Mouse (Mus musculus) right cerebral cortex, adult 2 months (tissue): ENCODE results near the gene Med29.
"Not testable (repeated sequence)": the region's sequence is repeated elsewhere in the genome, so short reads cannot be mapped to it uniquely, and the experiment has no call there.

ENCODE experiments used
- DNase-seq, 2 experiments: peaks; one replicate each; pipeline ENCODE4 v3.0.0; 2021 to 2022; ENCODE audit warnings: low spot score in 2 of 2

The Med29 gene

GRCm38 (mm10) chr7:28398000-28398399, 5.5 kb upstream of the Med29 start:
- no peak for DNase-seq

DNA sequence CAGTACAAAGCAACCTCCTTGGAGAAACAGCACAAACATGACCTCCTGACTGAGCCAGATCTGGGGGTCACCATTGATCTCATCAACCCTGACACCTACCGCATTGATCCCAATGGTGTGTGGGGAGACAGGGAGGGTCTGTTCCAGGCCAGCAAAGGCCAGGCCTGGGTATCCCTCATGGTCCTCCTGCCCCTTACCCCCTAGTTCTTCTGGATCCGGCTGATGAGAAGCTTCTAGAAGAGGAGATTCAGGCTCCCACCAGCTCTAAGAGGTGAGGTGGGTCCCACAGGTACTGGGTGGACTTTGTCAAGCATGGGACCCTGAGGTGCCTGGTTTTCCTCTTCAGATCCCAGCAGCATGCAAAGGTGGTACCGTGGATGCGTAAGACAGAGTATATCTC, 2.9 kb upstream of the Med29 start:
- DNase-seq, result no peak

- no peak for DNase-seq
These were observed 904 bp upstream of the Med29 start for GRCm38 (mm10) chr7:28393272-28393951.

DNA sequence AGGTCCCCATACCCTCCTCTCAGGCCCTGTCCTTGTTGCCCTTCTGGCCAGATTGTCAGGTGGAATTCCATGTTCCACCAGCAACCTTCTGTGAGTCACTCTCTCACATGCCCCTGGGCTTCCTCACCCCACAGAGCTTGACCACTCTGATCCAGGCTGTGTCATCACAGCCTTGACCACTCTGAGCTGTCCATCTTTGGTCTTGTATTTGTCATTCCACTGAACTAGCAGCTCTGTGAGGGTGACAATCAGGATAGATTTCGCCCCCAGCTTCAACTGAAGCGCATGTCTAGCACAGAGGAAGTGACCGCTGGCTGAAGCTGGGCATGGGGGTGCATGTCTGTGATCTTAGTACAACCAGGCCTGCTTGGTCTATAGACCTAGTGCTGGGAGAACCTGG, 2.2 kb downstream of the Med29 start:
- DNase-seq, result no peak

GRCm38 (mm10) chr7:28387384-28387783, 5.1 kb downstream of the Med29 start:
- not testable (repeated sequence) for DNase-seq

GRCm38 (mm10) chr7:28386877-28387276, 5.6 kb downstream of the Med29 start:
- DNase-seq, result not testable (repeated sequence)

GRCm38 (mm10) chr7:28386462-28386861, 6.0 kb downstream of the Med29 start:
- DNase-seq, result peak; percentile 82

DNA sequence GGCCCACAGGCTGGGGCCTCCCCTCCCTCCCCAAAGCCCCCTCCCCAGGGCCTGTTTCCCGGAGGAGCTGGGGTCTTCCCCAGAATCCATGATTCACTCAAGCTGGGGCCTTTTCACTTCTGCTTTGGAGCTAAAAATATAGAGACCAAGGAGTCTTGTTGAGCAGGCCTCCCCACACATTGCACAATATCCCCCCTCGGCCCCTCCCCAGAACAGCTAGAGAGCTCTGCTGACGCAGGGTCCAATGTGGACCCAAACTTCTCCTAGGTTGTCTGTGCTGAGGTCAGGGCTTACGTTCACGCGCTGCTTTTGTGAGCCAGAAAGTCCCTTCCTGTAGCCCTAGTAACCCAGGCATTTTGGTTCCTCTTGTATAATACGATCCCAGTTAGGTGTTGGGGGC, 6.5 kb downstream of the Med29 start:
- no peak for DNase-seq

- no peak for DNase-seq
These were observed 7.3 kb downstream of the Med29 start for GRCm38 (mm10) chr7:28385196-28385595.

- no peak for DNase-seq
These were observed 8.3 kb downstream of the Med29 start for GRCm38 (mm10) chr7:28384162-28384561.

GRCm38 (mm10) chr7:28383606-28384005, 8.9 kb downstream of the Med29 start:
- no peak for DNase-seq

GRCm38 (mm10) chr7:28382981-28383396, 9.5 kb downstream of the Med29 start:
- DNase-seq, result peak; percentile 59 to 79

- peak in 1 of 2 experiments; percentile 55 for DNase-seq
These were observed 10.1 kb downstream of the Med29 start for GRCm38 (mm10) chr7:28382347-28382951.

GRCm38 (mm10) chr7:28381938-28382337, 10.6 kb downstream of the Med29 start:
- peak in 1 of 2 experiments; percentile 53 for DNase-seq

- DNase-seq, result no peak
These were observed 11.3 kb downstream of the Med29 start for GRCm38 (mm10) chr7:28381017-28381790.

DNA sequence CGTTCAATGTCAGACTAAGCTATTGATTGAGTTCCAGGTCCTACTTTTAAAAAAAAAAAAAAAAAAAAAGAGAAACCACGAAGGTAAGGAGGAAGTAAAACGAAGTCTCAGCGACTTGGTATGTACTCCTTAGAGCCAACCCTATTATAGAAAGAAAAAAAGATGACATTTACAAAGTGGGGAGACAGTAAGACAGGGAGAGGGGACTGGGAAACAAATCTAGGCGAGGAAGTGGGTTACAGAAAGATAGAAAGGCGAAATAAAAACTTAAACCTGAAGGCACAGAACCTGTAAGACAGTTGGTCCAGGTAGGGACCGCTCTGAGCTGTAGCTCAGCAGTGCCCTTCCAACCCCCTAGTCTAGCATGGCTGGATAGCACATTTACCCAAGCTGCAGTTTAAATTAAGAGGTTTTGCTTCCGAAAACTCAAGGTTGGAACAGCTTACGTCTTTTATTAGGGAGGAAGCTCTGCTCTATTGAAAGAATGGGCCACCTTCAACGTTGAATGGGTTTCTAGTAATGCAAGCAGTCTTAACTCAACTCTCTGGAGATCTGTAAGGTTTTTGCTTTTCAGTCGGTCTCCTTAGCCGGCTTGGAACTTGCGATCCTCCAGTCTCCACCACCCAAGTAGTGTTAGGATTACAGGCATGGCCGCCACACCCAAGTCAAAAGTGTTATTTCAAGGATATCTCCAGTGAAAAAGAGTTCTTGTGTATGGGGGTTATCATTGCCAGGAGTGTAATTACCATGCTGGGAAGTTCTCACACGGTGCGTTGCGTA, 12.1 kb downstream of the Med29 start, which contains the start of gene Zfp36:
Zfp36 (minus strand) TSS at position 17 of the 780 bp plus-strand sequence.
- DNase-seq, result no peak

DNA sequence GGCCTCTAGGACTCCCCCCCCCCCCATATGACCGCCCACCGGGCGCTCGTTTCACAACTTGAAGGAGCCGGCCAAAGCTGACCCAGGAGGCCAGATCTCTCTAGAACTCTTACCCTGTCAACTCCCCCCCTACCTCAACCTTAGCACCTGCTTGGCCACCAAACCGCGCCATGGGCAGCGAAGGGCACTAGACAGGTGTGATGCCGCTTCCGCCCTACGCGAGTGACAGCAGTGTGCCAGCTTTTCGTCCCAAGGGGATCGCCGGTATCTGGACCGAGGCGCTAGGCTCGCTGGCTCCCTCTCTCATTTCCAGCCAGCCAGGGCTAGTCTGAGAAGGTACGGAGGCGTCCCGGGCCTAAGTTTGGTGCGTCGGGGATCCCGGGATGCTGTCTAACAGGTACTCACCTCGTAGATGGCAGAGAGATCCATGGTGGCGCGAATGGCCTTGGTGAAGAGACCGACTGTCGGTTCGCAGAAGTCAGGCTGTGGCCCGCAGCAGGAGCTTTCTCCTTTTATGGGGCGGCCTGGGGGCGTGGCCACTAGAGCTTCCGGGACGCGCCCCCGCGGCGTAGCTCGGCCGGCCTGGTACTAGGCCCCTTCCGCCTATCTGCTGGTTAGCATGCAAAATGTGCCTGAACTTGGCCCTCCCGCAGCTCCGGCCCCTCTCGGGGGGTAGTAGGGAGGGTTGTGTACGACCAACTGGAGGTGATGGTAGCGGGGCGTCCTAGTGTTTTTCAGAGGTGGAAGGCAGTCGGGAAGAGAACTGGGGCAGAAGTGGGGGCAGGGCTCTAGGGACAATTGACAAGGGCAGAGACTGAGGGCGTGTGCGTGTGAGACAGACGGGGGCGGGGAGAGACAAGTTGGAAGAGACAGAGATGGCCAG, 13.5 kb downstream of the Med29 start:
- peak; percentile 64 to 81 for DNase-seq

DNA sequence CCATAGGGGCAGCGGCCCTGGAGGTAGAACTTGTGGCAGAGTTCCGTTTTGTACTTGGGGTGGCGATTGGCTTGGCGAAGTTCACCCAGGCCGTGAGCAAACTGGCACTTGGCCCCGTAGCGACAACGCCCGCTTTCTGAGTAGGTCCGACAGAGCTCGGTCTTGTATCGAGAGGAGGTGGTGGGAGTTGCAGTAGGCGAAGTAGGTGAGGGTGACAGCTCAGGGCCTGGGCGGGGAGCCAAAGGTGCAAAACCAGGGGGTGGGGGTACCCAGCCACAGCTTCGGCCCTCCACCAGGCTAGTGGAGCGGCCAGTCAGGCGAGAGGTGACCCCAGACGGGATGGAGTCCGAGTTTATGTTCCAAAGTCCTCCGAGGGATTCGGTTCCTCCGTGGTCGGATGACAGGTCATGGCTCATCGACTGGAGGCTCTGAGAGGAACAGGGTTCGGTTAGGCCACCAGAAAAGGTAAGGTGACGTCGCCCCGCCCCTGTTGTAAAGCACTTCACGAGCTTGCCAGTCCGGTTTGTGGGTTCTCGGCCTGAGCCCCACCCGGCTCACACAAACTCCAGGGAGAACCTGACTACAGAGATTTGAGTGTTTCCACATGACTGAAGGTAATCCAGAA, 14.3 kb downstream of the Med29 start:
- no peak for DNase-seq

DNA sequence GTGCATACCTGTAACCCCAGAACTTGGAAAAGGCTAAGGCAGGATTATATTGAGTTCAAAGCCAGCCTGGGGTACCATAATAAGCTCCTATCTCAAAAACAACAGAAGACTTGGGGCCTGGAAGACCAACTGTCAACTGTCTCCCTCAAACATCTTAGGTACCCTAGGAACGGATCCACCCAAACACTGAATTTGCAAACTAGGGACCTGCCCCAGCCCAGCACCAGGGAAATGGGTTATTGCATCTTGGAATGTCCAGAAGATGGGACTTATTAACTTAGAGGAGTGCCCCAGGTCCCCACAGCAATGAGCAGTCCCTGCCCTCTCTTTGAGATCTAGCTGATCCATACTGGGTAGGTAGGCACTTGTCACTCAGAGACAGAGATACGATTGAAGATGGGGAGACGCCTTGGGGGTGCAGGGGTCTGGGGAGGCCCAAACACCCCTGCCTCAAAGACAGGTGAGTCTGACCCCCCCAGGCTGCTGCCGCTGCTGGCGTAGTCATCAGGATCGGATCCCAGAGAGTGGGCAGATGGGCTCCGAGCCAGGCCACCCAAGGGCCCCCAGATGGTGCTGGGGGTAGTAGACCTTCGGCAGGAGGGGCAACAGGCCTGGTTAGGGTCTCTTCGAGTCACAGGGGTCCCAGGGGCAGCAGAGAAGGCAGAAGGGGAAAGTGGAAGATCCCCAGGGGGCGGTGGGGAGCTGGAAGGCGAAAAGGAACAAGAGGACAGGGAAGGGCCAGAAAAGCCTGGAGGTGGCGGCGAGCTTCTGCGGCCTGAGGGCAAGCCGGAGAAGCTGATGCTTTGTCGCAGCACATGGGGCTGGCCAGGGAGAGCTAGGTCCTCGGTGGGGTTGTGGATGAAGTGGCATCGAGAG, 15.1 kb downstream of the Med29 start:
- no peak for DNase-seq
